Comparison of ENCODE assay signal across 8 mouse cellular contexts in genomic region chr13:23683755-23684281, GRCm38 (mm10). TPM values are rescaled to one million over a fixed set of nuclear protein-coding genes. Genes with fewer than 3 reads are reported as not detected.
DNase-seq lines count a peak whose midpoint lies in the region; ATAC-seq and TF ChIP-seq lines count a peak whose summit lies in the region.

TSS of gene Hist1h2ac (minus strand) at chr13:23683948.
TSS of gene Hist1h2bc (plus strand) at chr13:23684199.

- no peaks in the 10 kb centered on the region for H3K27me3 ChIP-seq in cerebellum, adult 2 months (ENCODE audit: control insufficient read depth, insufficient read depth, low read length)
- H3K27me3 ChIP-seq in lung, embryonic 16.5 days (ENCODE audit: control insufficient read depth, insufficient read depth, low read depth, low read length) = no peaks in the 10 kb centered on the region

- H3K36me3 ChIP-seq in lung, embryonic 16.5 days (ENCODE audit: control insufficient read depth, insufficient read depth, low read length) = no peaks in the 10 kb centered on the region

- peak; percentile 100 for DNase-seq in MEL-GATA-1-ER (ENCODE audit: extremely low read depth, low read depth)
- peak; percentile 83 to 94 for DNase-seq in cerebellum, adult 2 months
- DNase-seq in forelimb bud, embryonic 11.5 days (ENCODE audit: low read depth, low spot score) = peak; percentile 97
- DNase-seq in layer of hippocampus, adult 9-10 months (ENCODE audit: low spot score) = peak; percentile 94
- peak; percentile 74 for DNase-seq in ovary, postnatal 10 days (ENCODE audit: low spot score)
- peak; percentile 80 to 90 for DNase-seq in thymus, postnatal 10 days (ENCODE audit: low spot score in 2 of 2)

- H3K27ac ChIP-seq in cerebellum, adult 2 months (ENCODE audit: insufficient read depth, low read length) = 0 out of 2 replicates have a peak within 1 kb of the TSS, but pooled peaks have one; percentile 19
- peak within 1 kb of the TSS; percentile 99 for H3K27ac ChIP-seq in lung, embryonic 16.5 days (ENCODE audit: low read length)

- peak within 1 kb of the TSS; percentile 81 for H3K4me2 ChIP-seq in lung, embryonic 16.5 days (ENCODE audit: low read depth, low read length)

- TF ChIP-seq POLR2A in cerebellum, adult 2 months (IDR thresholded peaks at IDR 0.05; ENCODE audit: borderline replicate concordance, insufficient read depth, low read length) = no peak

- no peak for TF ChIP-seq CTCF in cerebellum, adult 2 months (IDR thresholded peaks at IDR 0.05; ENCODE audit: borderline replicate concordance, insufficient read depth, low read depth, low read length)

- H3K9ac ChIP-seq in lung, embryonic 16.5 days (ENCODE audit: low read length) = peak within 1 kb of the TSS; percentile 69

- WGBS in cerebellum, adult 2 months = under 1% methylated on average over 24 of the region's 32 CpGs
- under 1% methylated on average over 29 of the region's 32 CpGs for WGBS in lung, embryonic 16.5 days

- peak within 1 kb of the TSS; percentile 54 for H3K4me3 ChIP-seq in cerebellum, adult 2 months (replicated peaks; ENCODE audit: insufficient read depth, low read depth, low read length)
- peak within 1 kb of the TSS; percentile 57 for H3K4me3 ChIP-seq in lung, embryonic 16.5 days (ENCODE audit: low read length)

- peaks cover 5% of the 10 kb centered on the region; the same call in 1 of the 2 replicates for H3K4me1 ChIP-seq in cerebellum, adult 2 months (ENCODE audit: control insufficient read depth, insufficient read depth, low read length)
- H3K4me1 ChIP-seq in lung, embryonic 16.5 days (replicated peaks; ENCODE audit: control insufficient read depth, insufficient read depth, low read length) = peaks cover 8% of the 10 kb centered on the region; the same call in 1 of the 2 replicates

- ATAC-seq in hematopoietic stem cell, adult 5-6 weeks (replicated peaks in 1 of 2; ENCODE audit: insufficient read depth in 1 of 2, low FRiP score in 2 of 2, low TSS enrichment in 1 of 2, low read depth in 1 of 2, poor library complexity in 2 of 2, severe bottlenecking in 2 of 2) = peak; percentile 91 to 95
- peak; percentile 98 for ATAC-seq in lung, embryonic 16.5 days (ENCODE audit: low read depth)

- no peaks in the 10 kb centered on the region for H3K9me3 ChIP-seq in lung, embryonic 16.5 days (ENCODE audit: control insufficient read depth, low read length)

RNA-seq across cellular contexts. Expression of gene Hist1h2ac, which starts in this region (rescaled TPM):
- polyA plus RNA-seq in cerebellum, adult 2 months (2012; rRNA removed) = 0.85 and 1.1 TPM in 2 replicates
- total RNA-seq in hematopoietic stem cell, adult 5-6 weeks (2017) = 45.3 and 83.9 TPM in 2 replicates
- 2.2 and 2.3 TPM in 2 replicates for polyA plus RNA-seq in lung, embryonic 16.5 days (2015; fragmentation: Nextera tagmentation; extraction: Ambion mirVana)

RNA-seq across cellular contexts. Expression of gene Hist1h2bc, which starts in this region (rescaled TPM):
- polyA plus RNA-seq in cerebellum, adult 2 months (2012; rRNA removed) = 109 and 119 TPM in 2 replicates
- total RNA-seq in hematopoietic stem cell, adult 5-6 weeks (2017) = 109 and 180 TPM in 2 replicates
- 66.1 and 72.9 TPM in 2 replicates for polyA plus RNA-seq in lung, embryonic 16.5 days (2015; fragmentation: Nextera tagmentation; extraction: Ambion mirVana)

Comparison
In these comparisons a context has a peak if more than half of its experiments do, and no peak if none do; other contexts are left out.
1. Peak in every context shown above with its lines: DNase-seq, ATAC-seq, H3K4me3 ChIP-seq and H3K27ac ChIP-seq.